Mouse (Mus musculus) liver, embryonic 14.5 days (tissue): Measurements from ENCODE around the gene Calm1. TPM values are rescaled to one million over a fixed set of nuclear protein-coding genes. Genes with fewer than 3 reads are reported as not detected.
"Not testable (repeated sequence)": the region's sequence is repeated elsewhere in the genome, so short reads cannot be mapped to it uniquely, and the experiment has no call there.

Experiments used
- ATAC-seq: fragments of 200-750 bp; cut with Nextera tagmentation; 2 replicates; pipeline ENCODE4 v1.8.0; 2017; ENCODE audit warnings: moderate number of reproducible peaks, mild to moderate bottlenecking, moderate library complexity; ENCODE audit not compliant: insufficient read depth
- DNase-seq, 3 experiments: peaks; one replicate each; pipeline ENCODE4 v3.0.0-alpha.2; 2012 to 2013; ENCODE audit warnings: low read depth in 3 of 3, low spot score in 3 of 3
- H3K27ac ChIP-seq: fragments of 300-500 bp; sonication (generic); 2 replicates; pipeline ENCODE4 v1.5.1; 2014; ENCODE audit warnings: moderate library complexity, mild to moderate bottlenecking, control low read depth, inconsistent platforms
- H3K27me3 ChIP-seq: fragments of 300-500 bp; sonication (generic); 2 replicates; pipeline ENCODE4 v1.6.1; 2014; ENCODE audit warnings: mild to moderate bottlenecking, low read length, moderate library complexity; ENCODE audit not compliant: control insufficient read depth, insufficient read depth
- H3K36me3 ChIP-seq: fragments of 300-500 bp; sonication (generic); replicated peaks from 2 replicates; pipeline ENCODE4 v1.6.1; 2014; ENCODE audit warnings: low read depth; ENCODE audit not compliant: control insufficient read depth, insufficient read depth
- H3K4me1 ChIP-seq, 2 experiments: fragments of 200-500 bp in 1 of 2; fragments of 300-500 bp in 1 of 2; sonication (generic) in 1 of 2; replicated peaks; 2 replicates each; pipeline ENCODE4 v1.6.1; 2012 to 2014; ENCODE audit warnings: antibody characterized with exemption in 1 of 2, inconsistent platforms in 1 of 2, low read length in 1 of 2; ENCODE audit not compliant: control insufficient read depth in 2 of 2, insufficient read depth in 2 of 2
- H3K4me2 ChIP-seq: fragments of 300-500 bp; sonication (generic); 2 replicates; pipeline ENCODE4 v1.6.1; 2014; ENCODE audit warnings: low read depth, mild to moderate bottlenecking, control low read depth, moderate library complexity
- H3K4me3 ChIP-seq, 2 experiments: fragments of 200-500 bp in 1 of 2; fragments of 300-500 bp in 1 of 2; sonication (generic) in 1 of 2; 2 replicates each; pipeline ENCODE4 v1.5.1; 2012 to 2014; ENCODE audit warnings: low read depth in 2 of 2, low read length in 2 of 2, mild to moderate bottlenecking in 2 of 2, control low read depth in 1 of 2, inconsistent platforms in 1 of 2, moderate library complexity in 1 of 2; ENCODE audit not compliant: insufficient read depth in 1 of 2
- H3K9ac ChIP-seq: fragments of 300-500 bp; sonication (generic); replicated peaks from 2 replicates; pipeline ENCODE4 v1.6.1; 2014; ENCODE audit warnings: mild to moderate bottlenecking, control low read depth, moderate library complexity
- H3K9me3 ChIP-seq: fragments of 300-500 bp; sonication (generic); 2 replicates; pipeline ENCODE4 v1.6.1; 2016; ENCODE audit warnings: low read length, mixed read lengths; ENCODE audit not compliant: control insufficient read depth
- CTCF ChIP-seq: IDR thresholded peaks from 2 replicates; pipeline ENCODE4 v1.5.1; 2016; ENCODE audit warnings: antibody characterized with exemption, low read depth, control low read depth
- EP300 ChIP-seq: IDR thresholded peaks from 2 replicates; pipeline ENCODE4 v1.6.1; 2016; ENCODE audit warnings: antibody characterized with exemption, low read depth
- WGBS: fragments of 180-500 bp; shearing (Covaris S2); extraction: QIAGEN DNeasy Blood & Tissue Kit; methylation state at CpG from one replicate; pipeline ENCODE4 v1.1.7; 2014; ENCODE audit not compliant: insufficient replicate concordance; 5-methylcytosine and 5-hydroxymethylcytosine counted together
- polyA plus RNA-seq, 2 experiments: library from polyadenylated mRNA; depleted of rRNA in 1 of 2; stranded (reverse) in 1 of 2; unstranded in 1 of 2; fragments of >200 nt; fragmentation: Nextera tagmentation in 1 of 2; extraction: Ambion mirVana in 1 of 2; gene quantifications; 2 replicates each; pipeline versions ENCODE4 v1.2.1 to v1.2.3; 2012 to 2014

Gene Calm1
- polyA plus RNA-seq, 2 experiments = 115 to 571 TPM

DNA sequence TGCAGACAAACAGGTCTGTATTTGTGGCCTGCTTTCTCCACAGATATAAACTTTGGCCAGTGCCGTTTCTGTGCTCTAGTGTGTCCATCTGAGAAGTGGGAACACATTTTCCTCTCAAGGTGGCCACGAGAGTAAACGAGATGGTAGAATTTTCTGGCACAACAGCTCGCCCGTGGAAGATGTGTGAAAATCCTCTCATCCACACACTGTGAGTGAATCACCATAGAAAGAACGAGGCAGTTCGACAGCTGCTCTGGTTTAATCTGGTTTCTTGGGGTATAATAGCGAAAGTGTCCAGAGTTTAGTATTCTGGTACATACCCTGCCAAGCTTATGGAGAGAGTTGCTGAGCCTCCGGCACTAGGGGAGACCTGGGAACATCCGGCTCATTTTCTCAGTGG lies 14.9 kb downstream of the Calm1 start:
- TF ChIP-seq EP300 (no peak), CTCF (no peak)
- H3K27me3 ChIP-seq = no peaks in the 10 kb centered on the region

GRCm38 (mm10) chr12:100214738-100215137 lies 15.5 kb downstream of the Calm1 start:
- Histone ChIP-seq H3K36me3 (no peaks in the 10 kb centered on the region), H3K9me3 (no peaks in the 10 kb centered on the region), H3K27me3 (no peaks in the 10 kb centered on the region), H3K9ac (no peak overlapping the region), H3K4me3 (no peak overlapping the region), H3K27ac (no peak overlapping the region), H3K4me2 (no peak overlapping the region), H3K4me1 (peaks cover 22 to 29% of the 10 kb centered on the region in 2 experiments)
- WGBS = 65% methylated on average over 3 of the region's 3 CpGs
- DNase-seq = no peak
- no peak for TF ChIP-seq EP300
- TF ChIP-seq CTCF = no peak
- no peak for ATAC-seq

More for the DNA sequence above, 14.9 kb downstream of the Calm1 start:
- WGBS = 77% methylated on average over 10 of the region's 10 CpGs
- Histone ChIP-seq H3K4me2 (no peak overlapping the region), H3K4me3 (no peak overlapping the region), H3K36me3 (no peaks in the 10 kb centered on the region; the same call in 1 of the 2 replicates), H3K27ac (no peak overlapping the region), H3K4me1 (peaks cover 25 to 32% of the 10 kb centered on the region in 2 experiments), H3K9ac (no peak overlapping the region), H3K9me3 (no peaks in the 10 kb centered on the region)
- DNase-seq (no peak), ATAC-seq (no peak)

GRCm38 (mm10) chr12:100217087-100217486 lies 17.9 kb downstream of the Calm1 start:
- not testable (repeated sequence) for H3K9ac ChIP-seq, H3K4me3 ChIP-seq, H3K4me2 ChIP-seq, H3K36me3 ChIP-seq, ATAC-seq, H3K27me3 ChIP-seq, H3K27ac ChIP-seq, DNase-seq, H3K4me1 ChIP-seq, H3K9me3 ChIP-seq
- 67% methylated on average over 2 of the region's 2 CpGs for WGBS

DNA sequence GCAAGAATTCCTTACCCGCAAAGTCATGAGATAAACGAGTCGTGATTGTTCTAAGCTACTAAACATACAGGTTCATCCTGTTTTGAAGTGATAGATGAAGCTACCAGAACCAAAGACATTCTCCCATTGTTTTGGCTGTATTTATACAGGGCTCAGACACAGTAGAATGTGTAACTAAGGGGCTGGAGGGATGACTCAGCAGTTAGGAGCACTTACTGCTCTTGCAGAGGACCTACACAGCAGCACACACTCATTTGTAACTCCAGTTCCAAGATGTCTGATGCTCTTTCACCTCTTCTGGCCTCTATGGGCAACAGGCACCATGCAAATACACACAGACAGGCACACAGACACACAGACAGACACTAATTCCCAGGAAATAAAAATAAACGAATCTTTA lies 20.8 kb downstream of the Calm1 start:
- TF ChIP-seq CTCF (no peak), EP300 (no peak)
- no peak for ATAC-seq
- Histone ChIP-seq H3K27me3 (no peaks in the 10 kb centered on the region), H3K4me1 (no peaks in the 10 kb centered on the region), H3K4me3 (no peak overlapping the region), H3K9ac (no peak overlapping the region), H3K9me3 (no peaks in the 10 kb centered on the region), H3K4me2 (no peak overlapping the region), H3K36me3 (no peaks in the 10 kb centered on the region), H3K27ac (no peak overlapping the region)
- no peak for DNase-seq
- WGBS = 44% methylated on average over 4 of the region's 4 CpGs

DNA sequence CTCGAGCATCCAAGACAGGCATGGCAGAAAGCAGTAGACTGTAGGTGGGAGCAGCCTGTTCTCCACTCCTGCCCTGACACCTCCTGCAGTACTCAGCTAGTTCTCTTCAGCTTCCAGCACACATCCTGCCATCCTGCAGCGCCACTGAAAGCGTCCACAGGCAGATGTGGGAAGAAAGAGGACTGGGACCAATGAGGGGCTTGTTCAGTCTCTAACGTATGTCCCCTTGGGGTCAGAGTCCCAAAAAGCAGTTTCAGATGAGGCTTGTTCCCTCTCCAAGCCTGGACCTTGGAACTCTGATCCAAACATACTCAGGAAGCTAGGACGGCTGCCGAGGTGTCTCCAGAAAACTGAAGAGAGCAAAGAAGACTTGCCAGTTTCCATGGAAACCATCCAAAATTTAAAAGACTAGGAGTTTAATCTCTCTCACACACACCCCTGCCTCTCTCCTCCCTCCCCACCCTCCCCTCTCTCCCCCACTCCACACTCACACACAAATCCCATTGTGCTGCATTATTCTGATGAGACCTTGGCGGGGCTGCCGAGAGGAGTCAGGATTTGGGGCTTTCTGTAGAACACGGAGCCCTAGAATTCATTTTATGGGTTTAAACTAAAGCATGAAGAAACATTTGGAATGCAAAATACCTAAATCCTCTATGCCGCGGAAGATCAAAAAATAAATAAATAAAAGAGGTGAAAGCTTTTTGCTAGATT lies 22.5 kb downstream of the Calm1 start:
- Histone ChIP-seq H3K27ac (no peak overlapping the region), H3K9ac (no peak overlapping the region), H3K36me3 (no peaks in the 10 kb centered on the region), H3K27me3 (no peaks in the 10 kb centered on the region), H3K4me2 (no peak overlapping the region), H3K4me1 (no peaks in the 10 kb centered on the region), H3K9me3 (no peaks in the 10 kb centered on the region), H3K4me3 (no peak overlapping the region)
- ATAC-seq = no peak
- no peak for TF ChIP-seq EP300
- TF ChIP-seq CTCF = no peak
- WGBS = 48% methylated on average over 11 of the region's 11 CpGs
- no peak for DNase-seq
